Mouse (Mus musculus) adrenal gland, postnatal 14 days (tissue): ENCODE data around the gene Ccr6. TPM values are rescaled to one million over a fixed set of nuclear protein-coding genes. Genes with fewer than 3 reads are reported as not detected.
"Not testable (repeated sequence)": the region's sequence is repeated elsewhere in the genome, so short reads cannot be mapped to it uniquely, and the experiment has no call there.

Experiments used
- DNase-seq: peaks from one replicate; pipeline ENCODE4 v3.0.0; 2021; ENCODE audit warnings: mixed read lengths
- long read RNA-seq, 2 experiments: library from polyadenylated mRNA; stranded (forward); transcript quantifications; one replicate each; pipeline ENCODE4 v2.0.0; 2021
- total RNA-seq: library from RNA; stranded (reverse); gene quantifications from 2 replicates; pipeline ENCODE4 v1.2.3, GENCODE M21; 2021

Ccr6 gene
- 3.8 TPM in 1 of 2 replicates, not detected in the other for total RNA-seq
- long read RNA-seq, experiment 1: 0 reads
- long read RNA-seq, experiment 2: 0 reads

DNA sequence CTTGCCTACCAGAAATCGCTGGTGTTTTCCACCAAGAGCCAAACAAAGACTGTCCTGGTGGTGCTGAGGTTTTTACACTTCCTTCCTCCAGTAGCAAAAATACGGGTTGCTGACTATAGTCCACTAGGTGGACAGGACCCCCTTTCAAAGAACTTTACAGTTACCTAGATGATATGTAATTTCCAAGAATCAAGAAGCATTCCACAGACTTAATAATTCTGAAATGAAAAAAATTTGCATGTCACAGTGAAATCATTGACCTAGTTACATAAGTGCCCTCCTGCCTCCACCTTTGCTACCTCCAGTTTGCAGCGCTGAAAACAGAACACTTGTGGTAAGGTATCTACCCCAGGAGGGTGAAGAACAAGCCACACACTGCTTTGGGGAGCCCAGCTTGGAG lies at the start of gene Ccr6:
Gene Ccr6, plus strand, starts transcription at position 301 of the 400 bp plus-strand sequence.
- DNase-seq: no peak

DNA sequence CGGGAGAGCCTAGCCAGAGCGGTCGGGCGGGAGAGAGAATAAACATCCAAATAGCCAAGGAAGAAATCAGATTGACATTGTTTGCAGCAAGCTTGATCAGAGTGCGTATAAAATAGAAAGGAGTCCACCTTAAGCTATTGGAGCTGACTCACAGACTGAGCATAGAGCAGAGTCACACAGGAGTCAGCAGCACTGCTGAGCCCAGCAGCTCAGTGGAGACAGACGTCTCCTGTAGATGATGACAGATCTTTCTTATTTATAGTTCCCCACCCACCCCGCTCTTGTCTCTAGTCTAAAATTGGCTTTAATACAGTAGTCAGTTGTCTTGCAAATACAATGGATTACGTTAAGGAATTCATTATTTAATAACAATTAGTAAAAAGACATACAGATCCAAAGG lies 42.2 kb upstream of the Ccr6 start:
- no peak for DNase-seq

DNA sequence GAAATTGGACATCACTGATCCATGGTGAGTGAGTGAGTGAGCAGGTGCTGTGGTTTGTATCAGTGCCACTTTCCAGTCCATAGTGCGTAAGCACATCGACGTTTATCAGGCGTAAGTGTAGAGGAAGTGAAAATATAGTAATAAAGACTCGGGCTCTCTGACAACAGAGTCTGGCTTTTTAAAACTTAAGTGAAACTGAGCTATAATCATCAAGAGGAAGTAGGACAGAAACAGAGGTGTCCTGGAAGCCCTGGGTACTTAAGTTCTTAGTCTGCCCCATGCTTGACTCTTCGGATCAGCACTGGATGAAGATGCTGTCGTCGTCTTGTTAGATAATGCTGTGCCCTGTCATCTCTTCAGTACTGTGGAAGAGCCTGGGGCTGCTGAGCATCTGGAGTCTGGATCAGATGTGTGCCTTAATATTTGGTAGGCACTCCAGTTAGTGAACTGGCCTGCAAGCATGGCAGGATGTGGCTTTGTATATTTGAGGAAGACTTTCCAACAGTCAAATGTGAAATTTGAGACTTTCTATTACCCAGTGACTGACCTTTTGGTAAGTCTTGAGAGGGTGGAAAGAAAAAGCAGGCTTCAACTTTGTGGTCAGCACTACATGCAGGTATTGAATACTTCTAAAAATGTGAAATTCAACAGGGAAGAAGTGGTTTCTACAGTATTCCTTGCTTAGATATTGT lies 40.0 kb upstream of the Ccr6 start:
- DNase-seq: no peak

DNA sequence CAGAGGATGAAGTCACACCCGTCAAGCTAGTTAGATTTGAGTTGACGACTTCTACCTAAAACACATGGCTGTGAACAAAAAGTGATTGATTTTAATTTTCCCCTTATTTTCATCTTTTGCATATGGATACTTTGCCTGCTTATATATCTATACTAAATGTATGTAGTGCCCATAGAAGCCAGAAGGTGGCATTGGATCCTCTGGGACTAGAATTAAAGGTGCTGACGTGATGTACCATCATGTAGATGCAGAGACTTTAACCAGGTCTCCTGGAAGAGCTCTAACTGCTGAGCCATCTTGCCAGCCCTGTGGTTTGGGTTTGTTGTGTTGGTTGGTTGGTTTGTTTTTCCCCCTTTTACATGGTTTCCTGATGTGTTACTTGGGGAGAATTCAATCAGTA lies 38.2 kb upstream of the Ccr6 start:
- DNase-seq: no peak

DNA sequence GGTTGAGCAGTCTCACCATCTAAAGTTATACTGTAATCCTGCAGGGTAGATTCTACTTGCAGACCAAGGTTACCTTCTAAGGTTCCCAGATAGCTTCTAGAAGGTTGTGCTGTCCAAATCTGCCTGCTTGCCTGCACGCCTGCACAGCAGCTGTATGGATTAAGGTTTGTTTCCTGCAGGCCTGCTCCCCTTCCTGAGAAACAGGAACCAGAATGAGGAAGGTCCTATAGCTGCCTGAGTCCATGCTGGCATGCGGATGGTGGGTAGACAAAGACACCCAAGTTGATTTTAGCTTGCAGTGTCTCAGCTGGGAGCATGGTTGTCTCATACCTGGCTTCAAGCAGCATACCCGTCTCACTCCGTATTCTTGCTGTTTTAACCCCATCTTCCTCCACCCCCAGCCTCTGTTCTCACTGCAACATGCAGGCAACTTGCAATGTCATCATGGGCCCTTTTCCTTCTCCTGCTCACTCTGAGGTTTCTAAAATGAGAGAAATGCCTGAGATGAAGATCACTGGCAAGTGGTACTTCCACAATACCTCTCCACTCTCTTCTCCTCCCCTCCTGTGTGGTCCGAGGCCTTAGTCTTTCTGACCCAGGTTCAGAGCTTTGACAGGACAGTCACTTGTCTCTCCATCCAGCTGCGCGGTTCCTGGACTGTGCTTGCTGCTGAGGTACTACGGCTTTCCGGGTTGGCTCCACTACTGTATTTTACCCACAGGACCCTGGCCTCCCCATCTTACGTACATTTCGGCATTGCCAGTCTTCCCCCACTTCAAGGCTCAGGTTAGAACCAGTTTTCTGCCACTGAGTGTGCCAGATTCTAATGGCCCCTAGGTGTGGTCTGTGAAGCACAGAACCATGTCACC lies 36.5 kb upstream of the Ccr6 start:
- DNase-seq: no peak

DNA sequence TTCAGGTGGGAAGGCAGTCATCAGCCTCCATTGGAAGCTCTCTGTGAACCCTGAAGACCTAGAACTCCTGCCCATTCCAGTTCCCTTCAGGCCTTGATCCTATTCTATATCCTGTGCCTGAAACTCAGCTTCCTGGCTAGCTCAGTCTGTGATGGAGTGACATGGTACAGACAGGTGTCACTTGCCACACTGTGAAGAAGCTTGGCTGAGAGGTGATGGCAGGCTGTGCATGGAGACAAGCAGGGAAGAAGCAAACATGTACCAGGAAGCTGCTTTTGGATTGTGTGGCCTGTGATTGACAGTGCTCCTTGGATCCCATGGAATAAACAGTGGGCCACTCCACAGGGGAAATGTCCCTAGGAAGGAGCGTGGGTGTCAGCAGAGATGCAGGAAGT lies 35.9 kb upstream of the Ccr6 start:
- no peak for DNase-seq

DNA sequence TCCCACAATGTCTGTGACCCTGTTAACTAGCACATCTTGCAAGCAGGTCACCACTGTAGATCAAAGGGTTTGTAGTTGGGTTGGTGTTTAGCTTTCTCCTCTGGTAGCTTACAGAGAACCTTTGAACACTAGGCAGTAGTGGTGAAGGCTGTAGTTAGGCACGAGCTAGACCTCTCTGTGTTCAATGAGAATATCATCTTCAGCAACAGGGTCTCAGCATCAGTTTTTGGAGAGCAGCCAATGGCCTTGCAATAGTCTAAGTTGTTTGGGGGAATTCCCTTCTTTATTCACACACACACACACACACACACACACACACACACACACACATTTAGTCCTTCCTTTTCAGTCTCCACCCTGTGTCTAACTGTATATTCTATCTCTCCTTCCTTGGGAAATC lies 32.4 kb upstream of the Ccr6 start:
- DNase-seq: no peak

DNA sequence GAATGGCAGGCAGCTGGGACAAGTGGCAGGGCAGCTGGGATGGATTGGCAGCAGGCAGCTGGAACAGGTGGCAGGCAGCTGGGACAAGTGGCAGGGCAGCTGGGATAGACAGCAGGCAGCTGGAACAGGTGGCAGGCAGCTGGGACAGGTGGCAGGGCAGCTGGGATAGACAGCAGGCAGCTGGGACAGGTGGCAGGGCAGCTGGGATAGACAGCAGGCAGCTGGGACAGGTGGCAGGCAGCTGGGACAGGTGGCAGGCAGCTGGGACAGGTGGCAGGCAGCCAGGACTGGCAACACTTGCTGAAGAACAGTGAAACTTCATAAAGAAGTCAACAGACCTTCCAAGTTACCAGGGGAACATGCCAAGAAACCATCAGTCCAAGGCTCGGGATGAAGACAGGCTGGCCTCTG lies 30.6 kb upstream of the Ccr6 start:
- not testable (repeated sequence) for DNase-seq

DNA sequence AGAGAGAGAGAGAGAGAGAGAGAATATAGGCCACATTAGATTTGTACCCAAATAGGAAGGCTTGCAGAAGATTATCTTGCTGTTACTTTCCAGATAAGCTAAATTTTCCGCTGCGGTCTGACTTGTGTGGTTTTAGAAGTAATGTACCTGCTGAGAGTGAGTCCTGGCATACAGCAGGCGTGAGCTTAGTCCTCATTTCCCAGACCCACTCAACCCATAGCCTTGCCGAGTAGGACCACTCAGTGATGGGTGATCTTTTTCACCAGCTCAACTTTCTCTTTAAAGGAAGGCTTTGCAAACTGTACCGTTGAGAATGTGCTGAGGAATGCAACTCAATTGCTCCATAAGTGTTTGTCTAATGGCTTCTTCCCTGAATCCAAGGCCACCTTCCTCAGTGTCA lies 29.2 kb upstream of the Ccr6 start:
- DNase-seq: no peak

DNA sequence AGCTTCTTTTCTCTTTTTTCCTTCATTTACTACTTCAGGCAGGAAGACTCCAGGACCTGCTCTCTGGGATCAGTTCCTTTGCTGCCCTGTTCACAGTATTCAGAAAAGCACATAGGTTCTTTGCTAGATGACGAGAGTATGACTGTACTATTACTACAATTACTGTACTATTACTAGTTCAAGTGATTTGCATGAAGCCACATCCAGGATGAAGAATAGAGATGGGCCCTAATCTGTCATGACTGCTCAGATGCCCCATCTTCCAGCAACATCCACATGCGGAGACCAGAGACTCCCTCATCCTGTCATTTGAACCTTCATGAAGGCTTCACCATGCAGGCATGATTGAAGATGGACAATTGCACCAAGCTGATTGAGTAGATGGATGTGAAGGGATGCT lies 26.1 kb upstream of the Ccr6 start:
- DNase-seq: no peak

DNA sequence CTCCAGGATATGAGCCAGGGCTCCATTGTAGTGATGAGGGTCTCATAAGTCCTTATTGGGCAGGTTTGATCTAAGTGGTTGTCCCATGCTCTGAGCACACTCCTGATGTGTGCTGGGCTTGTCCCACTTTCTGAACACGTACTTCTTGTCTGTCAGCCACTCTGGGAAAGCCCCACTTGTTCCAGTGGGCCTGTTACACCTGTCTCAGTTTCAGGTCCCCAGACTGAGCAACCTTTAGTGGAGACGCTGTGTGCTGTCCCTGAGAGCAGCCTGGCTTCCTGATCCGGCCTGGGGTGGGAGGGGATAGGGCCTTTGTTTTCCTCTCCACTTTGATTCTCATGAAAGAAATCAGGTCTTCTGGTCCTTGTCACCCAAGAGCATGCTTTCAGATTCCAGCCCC lies 25.7 kb upstream of the Ccr6 start:
- DNase-seq: no peak

DNA sequence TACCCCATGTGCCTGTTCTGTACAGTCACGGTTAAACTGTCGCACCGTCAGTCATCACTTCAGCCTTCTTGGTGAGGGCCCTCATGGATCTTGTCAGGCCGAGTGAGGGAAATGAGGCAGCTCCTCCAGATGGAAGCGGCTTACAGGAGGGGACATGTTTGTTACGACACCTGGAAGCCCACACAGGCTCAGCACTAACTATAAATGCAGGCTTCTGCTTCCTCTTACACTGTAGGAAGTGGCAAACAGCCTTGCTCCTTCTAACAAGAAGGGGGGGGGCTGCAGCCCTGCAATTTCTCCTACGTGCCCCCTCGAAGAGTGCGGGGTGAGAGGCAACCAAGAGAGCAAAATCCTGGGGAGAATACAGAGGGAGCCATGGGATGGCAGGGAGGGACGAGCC lies 25.2 kb upstream of the Ccr6 start:
- no peak for DNase-seq

DNA sequence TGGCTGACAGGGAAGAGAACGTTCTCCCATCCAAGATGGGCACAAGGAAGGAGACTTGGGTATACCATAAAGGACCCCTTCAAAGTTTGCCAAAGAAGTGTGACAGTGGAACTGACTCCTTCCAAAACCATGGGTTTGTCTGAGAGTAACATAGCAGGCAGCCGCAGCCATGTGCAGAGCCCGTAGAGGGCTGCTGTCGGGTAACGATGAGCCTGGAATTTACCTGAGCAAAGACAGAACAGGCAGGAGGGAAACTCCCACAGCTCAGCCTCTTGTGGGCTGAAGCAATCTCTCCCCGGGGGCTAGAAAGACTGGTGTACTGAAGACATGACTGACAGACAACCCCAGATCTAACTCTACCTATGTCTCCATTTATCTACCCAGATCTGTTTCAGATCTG lies 24.4 kb upstream of the Ccr6 start:
- DNase-seq: no peak

DNA sequence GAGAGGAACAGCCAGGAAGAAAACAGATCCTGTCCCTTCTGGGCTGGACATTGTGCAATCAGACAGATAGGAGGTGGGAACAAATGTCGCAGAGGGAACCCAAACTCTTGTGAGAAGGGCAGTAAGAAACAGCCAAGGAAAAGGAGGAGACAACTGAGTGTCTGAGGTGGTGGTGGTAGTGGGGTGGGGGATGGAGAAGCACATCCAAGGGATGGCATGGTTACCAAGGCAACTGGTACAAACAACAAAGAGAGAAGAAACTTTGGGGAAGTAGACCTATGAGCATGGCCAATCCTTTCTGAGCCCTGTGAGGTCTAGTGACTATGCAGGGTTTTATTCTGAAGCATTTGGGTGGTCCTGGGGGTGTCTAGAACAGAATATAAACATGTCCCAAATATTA lies 21.5 kb upstream of the Ccr6 start:
- DNase-seq: no peak

DNA sequence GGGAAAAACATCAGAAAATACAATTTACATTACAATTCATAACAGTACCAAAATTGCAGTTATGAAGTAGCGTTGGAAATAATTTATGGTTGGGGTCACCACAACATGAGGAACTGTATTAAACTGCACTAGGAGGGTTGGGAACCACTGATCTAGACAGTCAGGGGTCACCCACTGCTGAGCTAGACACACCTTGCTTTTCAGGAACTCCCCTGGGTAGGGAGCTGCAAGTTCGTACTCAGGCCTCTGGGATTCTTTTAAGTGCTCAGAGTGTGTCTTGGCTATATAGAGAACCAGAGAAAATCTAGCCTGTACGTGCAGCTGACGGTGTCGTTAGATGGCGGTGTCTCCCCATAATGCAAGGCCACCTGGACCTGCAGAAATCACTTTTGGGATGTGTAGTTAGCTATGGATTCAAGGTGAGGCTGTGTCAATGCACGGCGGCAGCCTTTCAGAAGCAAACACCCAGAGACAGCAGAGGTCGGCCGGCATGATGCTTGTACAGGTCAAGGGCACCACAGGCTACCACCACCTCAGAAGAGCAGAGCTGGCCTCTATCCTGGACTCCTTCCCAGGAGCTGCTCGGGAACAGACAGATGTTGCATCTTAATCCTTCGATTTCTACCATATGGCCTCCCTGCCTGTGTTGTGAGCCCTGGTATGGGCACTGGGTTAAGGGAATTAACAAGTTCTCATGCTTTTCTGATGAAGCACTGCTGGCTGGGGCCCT lies 20.7 kb upstream of the Ccr6 start:
- DNase-seq: no peak

DNA sequence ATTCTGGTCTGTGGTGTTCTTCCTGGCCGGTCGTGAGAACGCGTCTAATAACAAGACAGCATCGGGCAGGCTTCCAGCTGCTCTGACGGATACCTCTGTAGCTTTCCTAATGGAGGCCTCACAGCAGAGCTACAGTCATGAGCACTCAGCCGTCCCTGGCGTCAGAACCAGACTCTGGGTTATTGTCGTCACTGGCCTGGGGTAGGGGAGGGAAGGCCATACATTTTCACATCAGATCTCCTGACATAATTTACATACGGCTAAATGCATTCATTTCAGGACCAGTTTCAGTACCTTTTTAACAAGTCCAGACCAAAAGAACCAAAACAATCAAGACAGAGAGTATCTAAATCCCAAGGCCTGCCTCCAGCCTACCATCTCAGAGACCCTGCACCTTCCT lies 12.6 kb upstream of the Ccr6 start:
- no peak for DNase-seq

DNA sequence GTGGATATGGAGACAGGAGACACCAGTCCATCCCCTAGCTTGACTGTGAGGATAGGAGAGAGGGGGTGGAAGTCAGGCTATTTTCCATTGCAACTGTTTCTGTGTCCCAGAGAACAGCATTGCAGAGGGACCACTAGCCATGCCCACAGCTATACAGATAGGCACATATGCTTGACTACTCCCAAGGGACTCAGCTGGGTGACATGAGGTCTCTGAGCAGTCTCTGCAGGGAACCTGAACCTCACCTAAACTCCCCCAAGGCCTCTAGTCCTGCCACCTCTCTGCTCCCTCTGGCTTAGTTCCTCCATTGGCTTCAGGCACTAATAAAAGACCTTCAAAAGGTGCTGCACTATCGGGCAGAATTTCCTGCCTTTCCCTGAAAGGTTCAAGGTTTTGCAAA lies 11.8 kb upstream of the Ccr6 start:
- no peak for DNase-seq

DNA sequence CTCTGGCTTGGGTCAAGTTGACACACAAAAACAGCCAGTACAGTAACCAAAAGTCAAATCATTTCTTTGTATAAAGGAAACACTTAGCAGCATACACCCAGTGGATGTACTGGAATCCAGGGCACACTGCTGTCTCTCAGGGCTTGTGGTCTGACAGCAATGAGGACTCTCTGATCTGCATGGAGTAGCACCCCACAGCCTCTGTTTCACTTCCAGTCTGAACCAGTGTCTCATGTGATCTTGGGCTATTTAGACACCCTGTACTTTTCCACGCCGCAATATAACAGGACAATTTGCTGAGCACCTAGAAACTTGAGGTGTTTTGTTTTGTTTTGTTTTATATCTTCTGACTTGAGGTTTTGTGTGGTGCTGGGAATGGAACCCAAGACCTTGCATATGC lies 10.7 kb upstream of the Ccr6 start:
- no peak for DNase-seq

DNA sequence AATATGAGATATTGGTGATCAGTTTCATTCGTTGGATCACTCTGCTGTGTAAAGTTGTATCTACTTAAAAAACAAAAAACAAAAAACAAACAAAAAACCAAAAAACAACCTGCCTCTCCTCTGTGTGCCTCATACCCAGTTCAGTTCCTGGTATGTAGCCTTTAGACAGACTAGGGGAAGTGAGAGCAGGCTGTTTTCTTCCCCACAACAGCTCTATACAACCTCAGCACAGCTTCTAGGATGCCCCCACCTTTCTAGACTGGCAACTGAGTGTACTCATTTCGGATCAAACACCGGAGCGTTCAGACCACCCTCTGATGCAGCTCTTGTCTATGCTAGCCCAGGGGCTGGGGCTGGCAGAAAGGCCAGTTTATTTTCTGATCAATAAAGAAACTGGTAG lies 10.1 kb upstream of the Ccr6 start:
- DNase-seq: no peak

DNA sequence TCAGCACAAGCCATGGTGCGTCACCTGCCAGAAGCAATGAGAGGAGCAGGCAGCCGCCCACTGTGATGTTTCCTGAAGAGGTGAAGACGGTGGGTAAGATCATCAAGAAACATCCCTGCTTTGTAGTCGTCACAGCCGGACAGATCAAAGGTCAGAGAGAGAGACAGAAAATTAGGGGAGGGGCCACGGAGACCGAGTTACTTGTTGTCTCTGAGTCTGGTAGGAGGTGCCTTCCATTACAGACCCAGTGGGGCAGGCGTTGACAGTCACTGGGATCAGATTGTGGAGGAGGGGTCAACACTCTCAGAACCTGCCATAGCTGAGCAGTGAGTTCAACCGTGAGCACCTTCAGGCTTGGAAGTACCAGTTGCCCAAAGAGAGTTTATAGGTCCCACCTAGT lies 7.2 kb upstream of the Ccr6 start:
- DNase-seq: no peak

DNA sequence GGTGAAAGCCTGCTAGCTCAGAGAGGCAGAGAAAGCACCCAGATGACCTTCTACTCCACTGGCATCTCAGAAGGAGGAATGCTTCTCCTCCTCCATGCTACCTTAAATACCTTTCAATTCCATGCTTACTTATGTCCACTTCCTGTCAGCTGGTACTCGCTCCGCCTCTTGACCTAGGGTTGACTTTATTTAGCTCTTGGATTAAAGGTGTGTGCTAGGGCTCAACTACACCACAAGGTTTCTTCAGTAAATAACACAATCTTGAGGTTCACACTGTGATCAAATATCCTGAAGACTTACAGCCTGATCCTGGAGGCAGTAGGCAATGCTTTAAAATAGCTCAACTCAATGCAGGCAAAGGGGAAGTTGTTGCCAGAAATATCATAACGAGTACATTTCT lies 6.2 kb upstream of the Ccr6 start:
- DNase-seq: no peak

DNA sequence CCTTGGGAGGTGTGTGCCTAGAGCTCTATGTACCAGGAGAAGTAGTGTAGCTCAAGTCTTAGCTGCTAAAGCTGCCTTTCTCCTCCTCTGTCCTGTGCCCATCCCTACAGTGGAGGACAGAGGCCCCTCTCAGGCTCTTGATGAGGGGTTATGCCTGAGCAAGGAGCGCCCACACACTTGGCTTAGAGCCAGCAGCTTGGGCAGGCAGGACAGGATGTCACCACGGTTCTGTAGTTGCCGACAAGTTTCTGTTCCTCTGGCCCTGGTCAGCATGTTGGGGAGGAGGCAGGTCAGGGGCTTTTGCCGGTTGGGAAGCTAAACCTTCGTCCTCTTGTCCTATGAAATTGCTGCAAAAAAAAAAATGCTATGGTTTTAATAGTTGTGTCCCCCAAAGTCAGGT lies 3.8 kb upstream of the Ccr6 start:
- peak; percentile 40 for DNase-seq

DNA sequence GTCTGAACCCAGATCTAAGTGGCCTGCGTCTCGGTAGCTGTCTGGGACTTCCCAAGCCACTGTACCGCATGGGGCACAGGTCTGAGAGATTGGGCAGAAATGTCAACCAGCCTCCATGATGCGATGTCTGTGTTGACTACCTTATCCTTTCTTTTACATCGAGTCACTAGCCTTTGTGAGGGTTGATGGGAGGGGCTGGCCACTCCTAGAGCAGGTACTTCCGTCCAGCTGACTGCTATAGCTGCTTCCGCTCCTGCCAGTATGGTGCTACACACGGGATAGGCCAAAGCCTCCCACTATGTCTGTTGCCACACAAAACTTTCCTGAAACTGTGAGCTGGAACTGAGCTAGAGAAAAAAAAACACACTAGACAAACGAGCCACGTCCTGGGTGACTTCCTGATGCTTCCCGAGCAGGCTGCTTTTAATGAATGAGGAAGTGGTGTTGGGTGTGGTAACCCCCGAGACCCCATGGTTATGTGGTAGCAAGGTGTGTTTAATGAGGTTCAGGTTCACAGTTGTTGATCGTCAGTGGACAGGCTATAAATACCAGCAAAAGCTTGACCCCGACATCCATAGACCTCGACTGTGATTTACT lies 2.1 kb upstream of the Ccr6 start:
- no peak for DNase-seq
